Mouse (Mus musculus) forelimb bud, embryonic 11.5 days (tissue): ENCODE results near the gene Gm10720.
A peak's percentile ranks its signal among the peaks of the same experiment; 100 is the strongest.
"Not testable (repeated sequence)": the region's sequence is repeated elsewhere in the genome, so short reads cannot be mapped to it uniquely, and the experiment has no call there.

ENCODE experiments used
- DNase-seq: peaks from one replicate; pipeline ENCODE4 v3.0.0-alpha.2; 2012; ENCODE audit warnings: low read depth, low spot score

Gene Gm10720

GRCm38 (mm10) chr9:3025653-3026052 lies 10.2 kb downstream of the Gm10720 start:
- not testable (repeated sequence) for DNase-seq

DNA sequence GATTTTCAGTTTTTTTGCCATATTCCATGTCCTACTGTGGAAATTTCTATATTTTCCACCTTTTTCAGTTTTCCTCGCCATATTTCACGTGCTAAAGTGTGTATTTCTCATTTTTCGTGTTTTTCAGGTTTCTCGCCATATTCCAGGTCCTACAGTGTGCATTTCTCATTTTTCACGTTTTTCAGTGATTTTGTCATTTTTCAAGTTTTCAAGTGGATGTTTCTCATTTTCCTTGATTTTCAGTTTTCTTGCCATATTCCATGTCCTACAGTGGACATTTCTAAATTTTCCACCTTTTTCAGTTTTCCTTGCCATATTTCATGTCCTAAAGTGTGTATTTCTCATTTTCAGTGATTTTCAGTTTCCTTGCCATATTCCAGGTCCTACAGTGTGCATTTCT lies 10.7 kb downstream of the Gm10720 start:
- DNase-seq = not testable (repeated sequence)

DNA sequence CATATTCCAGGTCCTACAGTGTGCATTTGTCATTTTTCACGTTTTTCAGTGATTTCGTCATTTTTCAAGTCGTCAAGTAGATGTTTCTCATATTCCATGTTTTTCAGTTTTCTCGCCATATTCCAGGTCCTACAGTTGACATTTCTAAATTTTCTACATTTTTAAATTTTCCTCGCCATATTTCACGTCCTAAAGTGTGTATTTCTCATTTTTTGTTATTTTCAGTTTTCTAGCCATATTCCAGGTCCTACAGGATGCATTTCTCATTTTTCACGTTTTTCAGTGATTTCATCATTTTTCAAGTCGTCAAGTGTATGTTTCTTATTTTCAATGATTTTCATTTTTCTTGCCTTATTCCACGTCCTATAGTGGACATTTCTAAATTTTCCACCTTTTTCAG lies 11.3 kb downstream of the Gm10720 start:
- not testable (repeated sequence) for DNase-seq

- DNase-seq = peak; percentile 89
Measured at GRCm38 (mm10) chr9:3027200-3027599, 11.7 kb downstream of the Gm10720 start.

DNA sequence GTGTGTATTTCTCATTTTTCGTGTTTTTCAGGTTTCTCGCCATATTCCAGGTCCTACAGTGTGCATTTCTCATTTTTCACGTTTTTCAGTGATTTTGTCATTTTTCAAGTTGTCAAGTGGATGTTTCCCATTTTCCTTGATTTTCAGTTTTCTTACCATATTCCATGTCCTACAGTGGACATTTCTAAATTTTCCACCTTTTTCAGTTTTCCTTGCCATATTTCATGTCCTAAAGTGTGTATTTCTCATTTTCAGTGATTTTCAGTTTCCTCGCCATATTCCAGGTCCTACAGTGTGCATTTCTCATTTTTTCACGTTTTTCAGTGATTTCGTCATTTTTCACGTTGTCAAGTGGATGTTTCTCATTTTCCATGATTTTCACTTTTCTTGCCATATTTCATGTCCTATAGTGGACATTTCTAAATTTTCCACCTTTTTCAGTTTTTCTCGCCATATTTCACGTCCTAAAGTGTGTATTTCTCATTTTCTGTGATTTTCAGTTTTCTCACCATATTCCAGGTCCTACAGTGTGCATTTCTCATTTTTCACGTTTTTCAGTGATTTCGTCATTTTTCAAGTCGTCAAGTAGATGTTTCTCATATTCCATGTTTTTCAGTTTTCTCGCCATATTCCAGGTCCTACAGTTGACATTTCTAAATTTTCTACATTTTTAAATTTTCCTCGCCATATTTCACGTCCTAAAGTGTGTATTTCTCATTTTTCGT lies 14.0 kb downstream of the Gm10720 start:
- not testable (repeated sequence) for DNase-seq

DNA sequence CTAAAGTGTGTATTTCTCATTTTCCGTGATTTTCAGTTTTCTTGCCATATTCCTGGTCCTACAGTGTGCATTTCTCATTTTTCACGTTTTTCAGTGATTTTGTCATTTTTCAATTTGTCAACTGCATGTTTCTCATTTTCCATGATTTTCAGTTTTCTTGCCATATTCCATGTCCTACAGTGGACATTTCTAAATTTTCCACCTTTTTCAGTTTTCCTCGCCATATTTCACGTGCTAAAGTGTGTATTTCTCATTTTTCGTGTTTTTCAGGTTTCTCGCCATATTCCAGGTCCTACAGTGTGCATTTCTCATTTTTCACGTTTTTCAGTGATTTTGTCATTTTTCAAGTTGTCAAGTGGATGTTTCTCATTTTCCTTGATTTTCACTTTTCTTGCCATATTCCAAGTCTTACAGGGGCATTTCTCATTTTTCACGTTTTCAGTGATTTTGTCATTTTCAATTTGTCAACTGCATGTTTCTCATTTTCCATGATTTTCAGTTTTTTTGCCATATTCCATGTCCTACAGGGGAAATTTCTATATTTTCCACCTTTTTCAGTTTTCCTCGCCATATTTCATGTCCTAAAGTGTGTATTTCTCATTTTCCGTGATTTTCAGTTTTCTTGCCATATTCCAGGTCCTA lies 15.3 kb downstream of the Gm10720 start:
- peak; percentile 100 for DNase-seq

DNA sequence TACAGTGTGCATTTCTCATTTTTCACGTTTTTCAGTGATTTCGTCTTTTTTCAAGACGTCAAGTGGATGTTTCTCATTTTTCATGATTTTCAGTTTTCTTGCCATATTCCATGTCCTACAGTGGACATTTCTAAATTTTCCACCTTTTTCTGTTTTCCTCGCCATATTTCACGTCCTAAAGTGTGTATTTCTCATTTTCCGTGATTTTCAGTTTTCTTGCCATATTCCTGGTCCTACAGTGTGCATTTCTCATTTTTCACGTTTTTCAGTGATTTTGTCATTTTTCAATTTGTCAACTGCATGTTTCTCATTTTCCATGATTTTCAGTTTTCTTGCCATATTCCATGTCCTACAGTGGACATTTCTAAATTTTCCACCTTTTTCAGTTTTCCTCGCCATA lies 18.8 kb downstream of the Gm10720 start, which contains the start of gene Gm17535:
Gm17535 (plus strand) TSS at position 301 of the 400 bp plus-strand sequence.
- DNase-seq = not testable (repeated sequence)

DNA sequence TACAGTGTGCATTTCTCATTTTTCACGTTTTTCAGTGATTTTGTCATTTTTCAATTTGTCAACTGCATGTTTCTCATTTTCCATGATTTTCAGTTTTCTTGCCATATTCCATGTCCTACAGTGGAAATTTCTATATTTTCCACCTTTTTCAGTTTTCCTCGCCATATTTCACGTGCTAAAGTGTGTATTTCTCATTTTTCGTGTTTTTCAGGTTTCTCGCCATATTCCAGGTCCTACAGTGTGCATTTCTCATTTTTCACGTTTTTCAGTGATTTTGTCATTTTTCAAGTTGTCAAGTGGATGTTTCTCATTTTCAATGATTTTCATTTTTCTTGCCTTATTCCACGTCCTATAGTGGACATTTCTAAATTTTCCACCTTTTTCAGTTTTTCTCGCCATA lies 21.1 kb downstream of the Gm10720 start, which contains the start of gene Gm10715:
Gm10715 (plus strand) TSS at position 301 of the 400 bp plus-strand sequence.
- not testable (repeated sequence) for DNase-seq

GRCm38 (mm10) chr9:3038161-3038560 lies 22.7 kb downstream of the Gm10720 start:
- DNase-seq = peak; percentile 68
